Mouse (Mus musculus) liver, embryonic 15.5 days (tissue): ENCODE measurements around the gene Evi5. TPM values are rescaled to one million over a fixed set of nuclear protein-coding genes. Genes with fewer than 3 reads are reported as not detected.

Experiments
- ATAC-seq: fragments of 200-750 bp; cut with Nextera tagmentation; 2 replicates; pipeline ENCODE4 v1.8.0; 2017; ENCODE audit warnings: moderate number of reproducible peaks, mild to moderate bottlenecking, moderate library complexity; ENCODE audit not compliant: insufficient read depth
- H3K27ac ChIP-seq: fragments of 300-500 bp; sonication (generic); replicated peaks from 2 replicates; pipeline ENCODE4 v1.5.1; 2015; ENCODE audit warnings: mild to moderate bottlenecking, inconsistent platforms
- H3K27me3 ChIP-seq: fragments of 300-500 bp; sonication (generic); 2 replicates; pipeline ENCODE4 v1.6.1; 2015; ENCODE audit warnings: mild to moderate bottlenecking, inconsistent platforms
- H3K36me3 ChIP-seq: fragments of 300-500 bp; sonication (generic); replicated peaks from 2 replicates; pipeline ENCODE4 v1.6.1; 2015; ENCODE audit warnings: moderate library complexity, mild to moderate bottlenecking, inconsistent platforms
- H3K4me1 ChIP-seq: fragments of 300-500 bp; sonication (generic); replicated peaks from 2 replicates; pipeline ENCODE4 v1.6.1; 2015; ENCODE audit warnings: inconsistent platforms
- H3K4me2 ChIP-seq: fragments of 300-500 bp; sonication (generic); 2 replicates; pipeline ENCODE4 v1.6.1; 2015; ENCODE audit warnings: moderate library complexity, mild to moderate bottlenecking, inconsistent platforms
- H3K4me3 ChIP-seq: fragments of 300-500 bp; sonication (generic); replicated peaks from 2 replicates; pipeline ENCODE4 v1.5.1; 2015; ENCODE audit warnings: mild to moderate bottlenecking, inconsistent platforms
- H3K9ac ChIP-seq: fragments of 300-500 bp; sonication (generic); 2 replicates; pipeline ENCODE4 v1.6.1; 2015; ENCODE audit warnings: moderate library complexity, mild to moderate bottlenecking, inconsistent platforms
- H3K9me3 ChIP-seq: fragments of 300-500 bp; sonication (generic); replicated peaks from 2 replicates; pipeline ENCODE4 v1.6.1; 2016; ENCODE audit warnings: inconsistent platforms
- WGBS: fragments of 180-500 bp; shearing (Covaris S2); methylation state at CpG from one replicate; pipeline ENCODE4 v1.1.7; 2015; ENCODE audit warnings: mixed read lengths; ENCODE audit not compliant: insufficient replicate concordance; 5-methylcytosine and 5-hydroxymethylcytosine counted together
- polyA plus RNA-seq: library from polyadenylated mRNA; unstranded; fragments of >200 nt; fragmentation: Nextera tagmentation; extraction: Ambion mirVana; gene quantifications from 2 replicates; pipeline ENCODE4 v1.2.1, GENCODE M21; 2015

Evi5 gene
- polyA plus RNA-seq, 1 experiment from 2014 or later = 54.3 TPM

- H3K36me3 ChIP-seq = no peaks in the 10 kb centered on the region
- no peaks in the 10 kb centered on the region for H3K9me3 ChIP-seq
- WGBS = under 1% methylated on average over 49 of the region's 49 CpGs
- H3K27me3 ChIP-seq = peaks cover 100% of the 10 kb centered on the region
- ATAC-seq = no peak; the same call in 1 of the 2 replicates
- peaks cover 45% of the 10 kb centered on the region for H3K4me1 ChIP-seq
- no peak overlapping the region for H3K9ac ChIP-seq
- peak overlapping the region; percentile 42 for H3K4me3 ChIP-seq
- no peak overlapping the region for H3K27ac ChIP-seq
- H3K4me2 ChIP-seq = peak overlapping the region; percentile 60
Measured at GRCm38 (mm10) chr5:107723541-107724511, 151.1 kb downstream of the Evi5 start.

- Histone ChIP-seq H3K27ac (no peak overlapping the region), H3K9me3 (no peaks in the 10 kb centered on the region), H3K27me3 (peaks cover 98% of the 10 kb centered on the region), H3K9ac (no peak overlapping the region; the same call in 1 of the 2 replicates), H3K4me2 (peak overlapping the region; percentile 60), H3K36me3 (no peaks in the 10 kb centered on the region), H3K4me1 (peaks cover 45% of the 10 kb centered on the region), H3K4me3 (peak overlapping the region; percentile 42)
- no peak for ATAC-seq
- 3% methylated on average over 34 of the region's 34 CpGs for WGBS
Measured at GRCm38 (mm10) chr5:107722661-107723532, 152.0 kb downstream of the Evi5 start.

- Histone ChIP-seq H3K9me3 (no peaks in the 10 kb centered on the region), H3K36me3 (no peaks in the 10 kb centered on the region), H3K4me3 (peak overlapping the region; percentile 36), H3K27ac (no peak overlapping the region), H3K27me3 (peaks cover 98% of the 10 kb centered on the region), H3K4me2 (peak overlapping the region; percentile 48), H3K4me1 (peaks cover 45% of the 10 kb centered on the region), H3K9ac (no peak overlapping the region)
- ATAC-seq = no peak
- 10% methylated on average over 33 of the region's 33 CpGs for WGBS
Measured at GRCm38 (mm10) chr5:107721638-107722011, 153.3 kb downstream of the Evi5 start.

GRCm38 (mm10) chr5:107720991-107721637 lies 153.8 kb downstream of the Evi5 start:
- ATAC-seq = no peak
- Histone ChIP-seq H3K27ac (no peak overlapping the region), H3K27me3 (peaks cover 97% of the 10 kb centered on the region), H3K4me1 (peaks cover 43% of the 10 kb centered on the region), H3K4me3 (peak overlapping the region; percentile 36), H3K9ac (no peak overlapping the region), H3K36me3 (no peaks in the 10 kb centered on the region), H3K9me3 (no peaks in the 10 kb centered on the region), H3K4me2 (peak overlapping the region; percentile 48)
- 11% methylated on average over 50 of the region's 58 CpGs for WGBS

DNA sequence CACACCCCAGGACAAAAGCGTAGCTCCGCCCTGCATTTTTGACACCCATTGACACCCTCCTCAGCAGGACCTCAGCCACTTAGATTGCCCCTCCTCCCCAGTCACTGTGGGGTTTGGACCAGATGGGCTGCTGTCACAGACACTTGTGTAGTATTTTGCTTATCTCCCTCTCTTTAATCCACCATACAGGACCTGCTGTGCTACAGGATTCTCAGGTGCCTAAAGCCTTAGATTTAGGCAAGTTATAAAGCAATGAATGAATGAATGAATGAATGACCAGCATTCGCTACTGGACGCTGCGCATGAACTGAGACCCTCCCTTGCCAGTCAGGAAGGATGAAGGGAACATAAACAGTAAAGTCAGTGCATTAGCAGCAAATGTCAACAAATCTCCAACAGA lies 154.4 kb downstream of the Evi5 start:
- Histone ChIP-seq H3K4me3 (peak overlapping the region; percentile 36; the same call in 1 of the 2 replicates), H3K27me3 (peaks cover 91% of the 10 kb centered on the region), H3K9me3 (no peaks in the 10 kb centered on the region), H3K27ac (no peak overlapping the region), H3K4me2 (no peak overlapping the region), H3K4me1 (peaks cover 38% of the 10 kb centered on the region), H3K36me3 (no peaks in the 10 kb centered on the region), H3K9ac (no peak overlapping the region)
- 49% methylated on average over 5 of the region's 5 CpGs for WGBS
- ATAC-seq = no peak

- H3K4me1 ChIP-seq = peaks cover 32% of the 10 kb centered on the region
- ATAC-seq = no peak
- no peak overlapping the region for H3K4me2 ChIP-seq
- H3K27me3 ChIP-seq = peaks cover 86% of the 10 kb centered on the region
- H3K36me3 ChIP-seq = no peaks in the 10 kb centered on the region
- no peak overlapping the region for H3K4me3 ChIP-seq
- no peaks in the 10 kb centered on the region for H3K9me3 ChIP-seq
- WGBS = 47% methylated on average over 1 of the region's 1 CpGs
- no peak overlapping the region for H3K27ac ChIP-seq
- H3K9ac ChIP-seq = no peak overlapping the region
Measured at GRCm38 (mm10) chr5:107719786-107720185, 155.1 kb downstream of the Evi5 start.

DNA sequence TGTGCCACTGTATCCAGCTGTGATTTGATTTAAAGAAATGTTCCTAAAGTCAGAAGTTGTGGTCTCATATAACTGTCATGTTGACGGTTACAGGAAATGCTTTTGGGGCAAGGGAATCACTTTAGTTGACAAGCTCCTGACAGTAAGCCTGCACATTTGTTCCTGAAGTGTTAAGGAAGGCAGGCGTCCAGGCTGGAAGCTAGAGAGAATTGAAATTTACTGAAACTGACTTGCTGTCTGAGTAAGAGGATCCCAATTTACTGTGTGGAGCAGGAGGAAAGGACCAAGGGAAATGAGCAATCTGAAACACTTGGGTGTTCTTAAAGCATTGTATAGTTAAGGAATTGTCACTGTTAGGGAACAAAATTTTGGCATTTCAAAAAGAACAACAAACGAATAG lies 155.7 kb downstream of the Evi5 start:
- H3K9me3 ChIP-seq = no peaks in the 10 kb centered on the region
- H3K27me3 ChIP-seq = peaks cover 86% of the 10 kb centered on the region
- no peak overlapping the region for H3K4me2 ChIP-seq
- H3K4me3 ChIP-seq = no peak overlapping the region
- no peaks in the 10 kb centered on the region for H3K36me3 ChIP-seq
- H3K9ac ChIP-seq = no peak overlapping the region
- no peak overlapping the region for H3K27ac ChIP-seq
- peaks cover 26% of the 10 kb centered on the region for H3K4me1 ChIP-seq
- no peak for ATAC-seq
- WGBS = 26% methylated on average over 3 of the region's 3 CpGs

DNA sequence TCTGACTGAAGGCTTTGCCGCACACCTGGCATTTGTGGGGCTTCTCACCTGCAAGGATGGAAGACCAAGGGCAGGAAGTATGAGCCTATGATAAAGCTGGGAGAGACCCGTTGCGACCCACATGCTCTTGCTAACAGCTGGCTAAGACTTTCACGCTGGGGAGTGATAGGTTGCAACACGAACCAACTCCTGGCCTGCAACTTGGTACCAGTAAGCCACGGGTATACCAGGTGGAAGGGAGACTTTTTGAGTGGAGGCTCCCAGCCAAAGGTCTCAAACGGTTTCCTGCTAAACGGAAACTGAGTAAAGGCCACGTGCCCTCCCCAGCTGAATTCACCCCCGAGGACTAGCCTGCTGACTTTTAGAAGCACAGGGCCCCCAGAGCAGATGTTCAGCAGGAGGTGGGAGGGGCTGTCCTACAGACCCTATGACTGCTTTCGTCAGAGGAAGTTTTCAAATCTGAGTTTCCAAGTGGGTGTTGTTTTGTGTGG lies 157.0 kb downstream of the Evi5 start:
- Histone ChIP-seq H3K27ac (no peak overlapping the region), H3K9ac (no peak overlapping the region), H3K9me3 (no peaks in the 10 kb centered on the region), H3K36me3 (no peaks in the 10 kb centered on the region), H3K27me3 (peaks cover 82% of the 10 kb centered on the region), H3K4me2 (no peak overlapping the region), H3K4me3 (no peak overlapping the region), H3K4me1 (peaks cover 14% of the 10 kb centered on the region)
- WGBS = 23% methylated on average over 11 of the region's 11 CpGs
- no peak for ATAC-seq

DNA sequence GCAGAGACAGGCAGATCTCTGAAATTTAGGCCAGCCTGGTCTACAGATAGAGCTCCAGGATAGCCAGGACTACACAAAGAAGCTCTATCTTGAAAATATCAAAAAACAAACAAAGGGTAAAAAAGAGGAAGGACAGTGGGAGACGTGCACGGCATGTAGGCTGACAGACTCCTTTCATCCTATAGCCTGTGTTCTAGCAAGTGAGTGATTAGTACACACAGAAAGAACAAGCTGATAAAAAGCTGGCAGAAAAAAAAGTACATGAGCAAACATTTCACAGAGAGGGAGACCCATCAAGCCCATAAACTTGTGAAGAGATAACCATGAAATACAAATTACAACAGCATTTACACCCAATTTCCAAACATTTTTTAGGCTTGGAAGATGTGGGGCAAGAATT lies 163.2 kb downstream of the Evi5 start:
- Histone ChIP-seq H3K4me1 (no peaks in the 10 kb centered on the region), H3K4me3 (no peak overlapping the region), H3K4me2 (no peak overlapping the region), H3K27ac (no peak overlapping the region), H3K9ac (no peak overlapping the region), H3K27me3 (peaks cover 53% of the 10 kb centered on the region), H3K9me3 (no peaks in the 10 kb centered on the region), H3K36me3 (no peaks in the 10 kb centered on the region)
- no peak for ATAC-seq
- WGBS = 10% methylated on average over 2 of the region's 2 CpGs

- no peaks in the 10 kb centered on the region for H3K36me3 ChIP-seq
- WGBS = 24% methylated on average over 8 of the region's 8 CpGs
Measured at GRCm38 (mm10) chr5:107708124-107708797, 166.6 kb downstream of the Evi5 start.

More at GRCm38 (mm10) chr5:107708124-107708797, 166.6 kb downstream of the Evi5 start:
- Histone ChIP-seq H3K9me3 (no peaks in the 10 kb centered on the region), H3K4me1 (no peaks in the 10 kb centered on the region), H3K9ac (no peak overlapping the region), H3K4me3 (no peak overlapping the region), H3K27ac (no peak overlapping the region), H3K4me2 (no peak overlapping the region), H3K27me3 (peaks cover 36% of the 10 kb centered on the region)
- no peak for ATAC-seq
